Mouse (Mus musculus): ENCODE results near the gene Atp1a1. TPM values are rescaled to one million over a fixed set of nuclear protein-coding genes. Genes with fewer than 3 reads are reported as not detected.

Atp1a1 gene
- total and polyA plus RNA-seq, 2 experiments from 2014 or later, result 56.7 to 235 TPM

DNA sequence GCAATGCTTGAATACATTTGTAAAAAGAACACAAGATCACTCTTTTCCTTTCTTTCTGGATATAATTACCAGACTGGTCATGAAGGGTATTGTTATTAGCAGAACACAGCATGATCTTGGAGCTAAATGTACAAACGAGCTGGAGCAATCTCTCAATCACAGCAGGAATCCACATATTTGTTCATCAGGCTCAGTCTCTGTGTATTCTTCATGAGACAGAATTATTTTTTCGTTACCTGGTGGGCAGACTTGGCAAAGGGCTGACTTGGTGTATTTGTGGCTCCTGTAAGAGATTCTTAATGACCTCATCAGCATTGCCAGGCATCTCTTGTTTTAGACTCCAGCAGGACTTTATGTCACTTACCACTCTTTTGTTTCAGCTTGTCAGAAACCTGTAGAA lies 31.6 kb upstream of the Atp1a1 start:
- TF ChIP-seq CTCF (IDR thresholded peaks at IDR 0.05), result no peak
- H3K36me3 ChIP-seq (ENCODE audit: insufficient read depth, low read length), result no peaks in the 10 kb centered on the region
- no peaks in the 10 kb centered on the region for H3K9me3 ChIP-seq (ENCODE audit: low read length)
- no peak for ATAC-seq (ENCODE audit: low FRiP score)
- no peak overlapping the region for H3K27ac ChIP-seq (ENCODE audit: low read depth, low read length)
- H3K9ac ChIP-seq (replicated peaks; ENCODE audit: low read length, poor library complexity, severe bottlenecking), result no peak overlapping the region
- H3K4me3 ChIP-seq (ENCODE audit: low read depth, low read length), result no peak overlapping the region
- H3K4me2 ChIP-seq (ENCODE audit: low read depth, low read length, poor library complexity, severe bottlenecking), result no peak overlapping the region
- no peak for DNase-seq (ENCODE audit: low spot score)
- 49% methylated on average over 2 of the region's 2 CpGs for WGBS
- peaks cover 10% of the 10 kb centered on the region; the same call in 1 of the 2 replicates for H3K4me1 ChIP-seq (ENCODE audit: insufficient read depth, low read length)
- H3K27me3 ChIP-seq (ENCODE audit: insufficient read depth, low read length), result no peaks in the 10 kb centered on the region

DNA sequence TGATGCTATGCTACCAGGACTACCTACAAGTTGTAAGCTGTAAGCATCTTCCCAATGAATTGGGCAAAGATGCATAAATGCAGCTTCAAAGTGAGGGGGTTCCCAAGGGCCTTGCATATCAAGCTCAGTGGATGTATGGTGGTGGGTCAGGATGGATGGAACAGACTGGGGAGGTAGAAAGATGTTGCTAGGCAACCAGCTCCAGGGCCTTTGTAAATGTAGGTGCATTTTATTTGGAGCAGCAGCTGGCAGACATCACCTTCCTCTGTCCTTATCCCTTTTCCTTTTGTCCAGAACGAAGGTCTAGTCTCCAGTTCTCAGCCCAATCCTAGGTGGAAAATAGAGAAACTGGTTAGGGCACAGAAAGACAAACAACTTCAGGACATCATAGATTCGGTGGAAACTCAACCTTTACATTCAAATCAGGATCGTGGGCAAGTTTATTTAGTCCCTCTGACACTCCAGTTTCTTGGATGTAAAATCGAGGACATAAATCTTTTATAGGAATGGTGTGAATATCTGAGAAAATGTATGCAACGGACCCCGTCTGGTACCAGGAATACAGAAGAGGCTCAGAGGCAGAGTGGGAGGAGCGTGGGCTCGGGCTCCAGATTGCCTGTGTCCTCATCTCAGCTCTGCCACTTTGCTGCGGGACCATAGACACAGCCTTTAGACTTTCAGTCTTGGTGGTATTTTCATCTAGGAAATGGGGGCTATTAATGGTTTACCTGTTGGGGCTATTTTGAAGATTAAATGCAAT lies 29.8 kb upstream of the Atp1a1 start:
- no peaks in the 10 kb centered on the region for H3K36me3 ChIP-seq (ENCODE audit: insufficient read depth, low read length)
- no peak overlapping the region for H3K4me2 ChIP-seq (ENCODE audit: low read depth, low read length, poor library complexity, severe bottlenecking)
- DNase-seq (ENCODE audit: low spot score), result peak; percentile 41
- peak; percentile 71 for ATAC-seq (ENCODE audit: low FRiP score)
- WGBS, result 65% methylated on average over 9 of the region's 9 CpGs
- TF ChIP-seq CTCF (IDR thresholded peaks at IDR 0.05), result no peak
- H3K27me3 ChIP-seq (ENCODE audit: insufficient read depth, low read length), result no peaks in the 10 kb centered on the region
- H3K27ac ChIP-seq (ENCODE audit: low read depth, low read length), result peak overlapping the region; percentile 64; the same call in 1 of the 2 replicates
- H3K4me1 ChIP-seq (ENCODE audit: insufficient read depth, low read length), result peaks cover 10% of the 10 kb centered on the region; the same call in 1 of the 2 replicates
- H3K4me3 ChIP-seq (ENCODE audit: low read depth, low read length), result no peak overlapping the region
- H3K9me3 ChIP-seq (ENCODE audit: low read length), result no peaks in the 10 kb centered on the region
- no peak overlapping the region for H3K9ac ChIP-seq (replicated peaks; ENCODE audit: low read length, poor library complexity, severe bottlenecking)

DNA sequence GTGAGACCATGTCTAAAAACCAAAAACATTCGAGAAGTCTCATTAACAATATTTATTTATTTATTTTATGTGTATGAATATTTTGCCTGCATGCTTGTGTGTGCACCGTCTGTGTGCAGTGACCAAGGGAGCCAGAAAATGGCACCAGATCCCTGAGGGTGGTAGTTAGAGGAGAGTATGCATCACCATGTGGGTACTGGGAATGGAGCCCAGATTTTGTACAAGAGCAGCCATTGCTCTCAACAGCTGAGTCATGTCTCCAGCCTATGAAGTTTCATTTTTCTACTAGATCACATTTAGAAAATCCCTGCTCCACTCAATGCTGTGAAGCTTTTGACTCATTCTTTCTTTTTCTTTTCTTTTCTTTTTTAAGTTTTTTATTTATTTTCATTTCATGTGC lies 23.8 kb upstream of the Atp1a1 start:
- Histone ChIP-seq H3K36me3 (ENCODE audit: insufficient read depth, low read length) (no peaks in the 10 kb centered on the region), H3K4me1 (ENCODE audit: insufficient read depth, low read length) (no peaks in the 10 kb centered on the region), H3K4me3 (ENCODE audit: low read depth, low read length) (no peak overlapping the region), H3K9ac (replicated peaks; ENCODE audit: low read length, poor library complexity, severe bottlenecking) (no peak overlapping the region), H3K27ac (ENCODE audit: low read depth, low read length) (no peak overlapping the region), H3K27me3 (ENCODE audit: insufficient read depth, low read length) (no peaks in the 10 kb centered on the region), H3K9me3 (ENCODE audit: low read length) (no peaks in the 10 kb centered on the region), H3K4me2 (ENCODE audit: low read depth, low read length, poor library complexity, severe bottlenecking) (no peak overlapping the region)
- ATAC-seq (ENCODE audit: low FRiP score), result no peak
- no peak for DNase-seq (ENCODE audit: low spot score)
- 83% methylated on average over 2 of the region's 2 CpGs for WGBS
- TF ChIP-seq CTCF (IDR thresholded peaks at IDR 0.05), result no peak

GRCm38 (mm10) chr3:101624287-101624686 lies 19.8 kb upstream of the Atp1a1 start:
- no peak for TF ChIP-seq CTCF (IDR thresholded peaks at IDR 0.05)
- no peak overlapping the region for H3K27ac ChIP-seq (ENCODE audit: low read depth, low read length)
- no peaks in the 10 kb centered on the region for H3K4me1 ChIP-seq (ENCODE audit: insufficient read depth, low read length)
- no peaks in the 10 kb centered on the region for H3K27me3 ChIP-seq (ENCODE audit: insufficient read depth, low read length)
- ATAC-seq (ENCODE audit: low FRiP score) (no peak), DNase-seq (ENCODE audit: low spot score) (no peak)
- H3K4me3 ChIP-seq (ENCODE audit: low read depth, low read length), result no peak overlapping the region
- H3K9me3 ChIP-seq (ENCODE audit: low read length), result peaks cover 3% of the 10 kb centered on the region; the same call in 1 of the 2 replicates
- no peak overlapping the region for H3K9ac ChIP-seq (replicated peaks; ENCODE audit: low read length, poor library complexity, severe bottlenecking)
- 82% methylated on average over 5 of the region's 5 CpGs for WGBS
- no peaks in the 10 kb centered on the region for H3K36me3 ChIP-seq (ENCODE audit: insufficient read depth, low read length)
- H3K4me2 ChIP-seq (ENCODE audit: low read depth, low read length, poor library complexity, severe bottlenecking), result no peak overlapping the region

- H3K4me1 ChIP-seq (ENCODE audit: insufficient read depth, low read length), result no peaks in the 10 kb centered on the region
- WGBS, result 89% methylated on average over 4 of the region's 4 CpGs
- H3K36me3 ChIP-seq (ENCODE audit: insufficient read depth, low read length), result no peaks in the 10 kb centered on the region
- H3K27ac ChIP-seq (ENCODE audit: low read depth, low read length), result no peak overlapping the region
- peaks cover 3% of the 10 kb centered on the region; the same call in 1 of the 2 replicates for H3K9me3 ChIP-seq (ENCODE audit: low read length)
- no peak overlapping the region for H3K9ac ChIP-seq (replicated peaks; ENCODE audit: low read length, poor library complexity, severe bottlenecking)
- no peaks in the 10 kb centered on the region for H3K27me3 ChIP-seq (ENCODE audit: insufficient read depth, low read length)
- no peak overlapping the region for H3K4me2 ChIP-seq (ENCODE audit: low read depth, low read length, poor library complexity, severe bottlenecking)
- H3K4me3 ChIP-seq (ENCODE audit: low read depth, low read length), result no peak overlapping the region
- ATAC-seq (ENCODE audit: low FRiP score), result no peak
- no peak for TF ChIP-seq CTCF (IDR thresholded peaks at IDR 0.05)
- no peak for DNase-seq (ENCODE audit: low spot score)
These were observed 14.5 kb upstream of the Atp1a1 start for GRCm38 (mm10) chr3:101619017-101619416.

GRCm38 (mm10) chr3:101618505-101618904 lies 14.0 kb upstream of the Atp1a1 start:
- peaks cover 3% of the 10 kb centered on the region; the same call in 1 of the 2 replicates for H3K9me3 ChIP-seq (ENCODE audit: low read length)
- DNase-seq (ENCODE audit: low spot score) (no peak), ATAC-seq (ENCODE audit: low FRiP score) (no peak)
- no peak overlapping the region for H3K4me3 ChIP-seq (ENCODE audit: low read depth, low read length)
- no peak overlapping the region for H3K27ac ChIP-seq (ENCODE audit: low read depth, low read length)
- WGBS, result 80% methylated on average over 4 of the region's 4 CpGs
- H3K9ac ChIP-seq (replicated peaks; ENCODE audit: low read length, poor library complexity, severe bottlenecking), result no peak overlapping the region
- H3K36me3 ChIP-seq (ENCODE audit: insufficient read depth, low read length), result no peaks in the 10 kb centered on the region
- TF ChIP-seq CTCF (IDR thresholded peaks at IDR 0.05), result no peak
- H3K4me1 ChIP-seq (ENCODE audit: insufficient read depth, low read length), result no peaks in the 10 kb centered on the region
- H3K4me2 ChIP-seq (ENCODE audit: low read depth, low read length, poor library complexity, severe bottlenecking), result no peak overlapping the region
- H3K27me3 ChIP-seq (ENCODE audit: insufficient read depth, low read length), result no peaks in the 10 kb centered on the region
